Mouse (Mus musculus) forebrain, embryonic 15.5 days (tissue): ENCODE measurements around the gene Rims1. TPM values are rescaled to one million over a fixed set of nuclear protein-coding genes. Genes with fewer than 3 reads are reported as not detected.

Source experiments
- ATAC-seq: fragments of 200-750 bp; cut with Nextera tagmentation; replicated peaks from 2 replicates; pipeline ENCODE4 v1.8.0; 2017; ENCODE audit warnings: mild to moderate bottlenecking, moderate TSS enrichment, moderate library complexity
- H3K27ac ChIP-seq: fragments of 300-500 bp; sonication (generic); replicated peaks from 2 replicates; pipeline ENCODE4 v1.5.1; 2015; ENCODE audit warnings: mild to moderate bottlenecking, inconsistent platforms
- H3K27me3 ChIP-seq: fragments of 300-500 bp; sonication (generic); 2 replicates; pipeline ENCODE4 v1.6.1; 2015; ENCODE audit warnings: inconsistent platforms
- H3K36me3 ChIP-seq: fragments of 300-500 bp; sonication (generic); 2 replicates; pipeline ENCODE4 v1.6.1; 2015; ENCODE audit warnings: mild to moderate bottlenecking, inconsistent platforms
- H3K4me1 ChIP-seq: fragments of 300-500 bp; sonication (generic); 2 replicates; pipeline ENCODE4 v1.6.1; 2015; ENCODE audit warnings: inconsistent platforms
- H3K4me2 ChIP-seq: fragments of 300-500 bp; sonication (generic); replicated peaks from 2 replicates; pipeline ENCODE4 v1.6.1; 2015; ENCODE audit warnings: mild to moderate bottlenecking, inconsistent platforms
- H3K4me3 ChIP-seq: fragments of 300-500 bp; sonication (generic); 2 replicates; pipeline ENCODE4 v1.5.1; 2015; ENCODE audit warnings: mild to moderate bottlenecking, inconsistent platforms
- H3K9ac ChIP-seq: fragments of 300-500 bp; sonication (generic); replicated peaks from 2 replicates; pipeline ENCODE4 v1.6.1; 2015; ENCODE audit warnings: mild to moderate bottlenecking, inconsistent platforms
- H3K9me3 ChIP-seq: fragments of 300-500 bp; sonication (generic); 2 replicates; pipeline ENCODE4 v1.6.1; 2016; ENCODE audit warnings: inconsistent platforms
- WGBS: fragments of 180-500 bp; shearing (Covaris S2); methylation state at CpG from one replicate; pipeline ENCODE4 v1.1.7; 2015; ENCODE audit warnings: mixed read lengths; 5-methylcytosine and 5-hydroxymethylcytosine counted together
- polyA plus RNA-seq: library from polyadenylated mRNA; unstranded; fragments of >200 nt; fragmentation: Nextera tagmentation; extraction: Ambion mirVana; gene quantifications from 2 replicates; pipeline ENCODE4 v1.2.1, GENCODE M21; 2015

The Rims1 gene
- polyA plus RNA-seq, result 10.3 and 11.1 TPM in 2 replicates

GRCm38 (mm10) chr1:22805726-22806625, at the start of gene Rims1:
Gene Rims1, minus strand, starts transcription at chr1:22805994.
- Histone ChIP-seq H3K27ac (peak within 1 kb of the TSS; percentile 92), H3K4me3 (peak within 1 kb of the TSS; percentile 87), H3K27me3 (no peaks in the 10 kb centered on the region), H3K4me2 (peak within 1 kb of the TSS; percentile 64), H3K4me1 (peaks cover 29% of the 10 kb centered on the region), H3K9me3 (no peaks in the 10 kb centered on the region), H3K9ac (peak within 1 kb of the TSS; percentile 95), H3K36me3 (no peaks in the 10 kb centered on the region)
- peak; percentile 96 for ATAC-seq
- under 1% methylated on average over 54 of the region's 76 CpGs for WGBS

- no peaks in the 10 kb centered on the region for H3K27me3 ChIP-seq
These were observed 867 bp upstream of the Rims1 start for GRCm38 (mm10) chr1:22806626-22807096.

GRCm38 (mm10) chr1:22805025-22805725, 619 bp downstream of the Rims1 start:
- H3K9ac ChIP-seq, result peak overlapping the region; percentile 95
- peak overlapping the region; percentile 87 for H3K4me3 ChIP-seq
- H3K27ac ChIP-seq, result peak overlapping the region; percentile 92
- no peaks in the 10 kb centered on the region for H3K27me3 ChIP-seq
- peak; percentile 11; the same call in 1 of the 2 replicates for ATAC-seq
- peak overlapping the region; percentile 64 for H3K4me2 ChIP-seq
- no peaks in the 10 kb centered on the region for H3K9me3 ChIP-seq
- H3K36me3 ChIP-seq, result no peaks in the 10 kb centered on the region
- peaks cover 29% of the 10 kb centered on the region for H3K4me1 ChIP-seq
- 4% methylated on average over 15 of the region's 15 CpGs for WGBS

More at GRCm38 (mm10) chr1:22806626-22807096, 867 bp upstream of the Rims1 start:
- Histone ChIP-seq H3K9ac (peak overlapping the region; percentile 95; the same call in 1 of the 2 replicates), H3K36me3 (no peaks in the 10 kb centered on the region), H3K4me2 (peak overlapping the region; percentile 64), H3K4me3 (peak overlapping the region; percentile 87), H3K27ac (peak overlapping the region; percentile 92), H3K9me3 (no peaks in the 10 kb centered on the region), H3K4me1 (peaks cover 29% of the 10 kb centered on the region)
- ATAC-seq, result peak; percentile 1; the same call in 1 of the 2 replicates
- 20% methylated on average over 8 of the region's 8 CpGs for WGBS

- Histone ChIP-seq H3K36me3 (no peaks in the 10 kb centered on the region), H3K9ac (peak overlapping the region; percentile 95; the same call in 1 of the 2 replicates), H3K27me3 (no peaks in the 10 kb centered on the region), H3K4me3 (peak overlapping the region; percentile 87), H3K27ac (no peak overlapping the region), H3K9me3 (no peaks in the 10 kb centered on the region), H3K4me2 (peak overlapping the region; percentile 64), H3K4me1 (peaks cover 29% of the 10 kb centered on the region)
- no peak for ATAC-seq
- WGBS, result 84% methylated on average over 4 of the region's 4 CpGs
These were observed 1.5 kb downstream of the Rims1 start for GRCm38 (mm10) chr1:22804148-22804885.

- no peaks in the 10 kb centered on the region for H3K9me3 ChIP-seq
- no peaks in the 10 kb centered on the region for H3K36me3 ChIP-seq
- 84% methylated on average over 2 of the region's 2 CpGs for WGBS
- no peak overlapping the region for H3K4me3 ChIP-seq
- peaks cover 29% of the 10 kb centered on the region for H3K4me1 ChIP-seq
- no peak overlapping the region for H3K27ac ChIP-seq
- no peak for ATAC-seq
- no peak overlapping the region for H3K9ac ChIP-seq
- H3K4me2 ChIP-seq, result peak overlapping the region; percentile 64
- H3K27me3 ChIP-seq, result no peaks in the 10 kb centered on the region
These were observed 2.3 kb downstream of the Rims1 start for GRCm38 (mm10) chr1:22803471-22803870.

DNA sequence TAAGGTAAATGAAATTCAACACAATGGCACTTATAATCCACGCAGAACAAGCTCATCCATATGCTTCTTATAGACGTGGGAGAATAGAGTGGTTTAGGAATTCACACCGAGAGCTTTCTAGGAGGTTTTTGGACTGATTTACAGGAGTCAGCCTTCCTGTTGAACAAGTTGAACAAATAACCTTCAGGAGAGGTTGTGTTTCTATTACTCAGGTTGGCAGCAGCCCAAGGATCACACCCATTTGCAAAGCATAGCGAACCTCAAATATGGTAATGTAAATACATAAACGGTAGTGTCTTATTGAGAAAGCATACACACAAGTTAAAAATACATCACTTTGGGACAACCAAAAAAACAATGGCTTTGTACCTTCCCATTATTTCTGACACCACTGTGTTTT, 5.5 kb downstream of the Rims1 start:
- Histone ChIP-seq H3K9me3 (no peaks in the 10 kb centered on the region), H3K9ac (no peak overlapping the region), H3K4me3 (no peak overlapping the region), H3K4me2 (no peak overlapping the region), H3K36me3 (no peaks in the 10 kb centered on the region), H3K27ac (no peak overlapping the region), H3K27me3 (no peaks in the 10 kb centered on the region), H3K4me1 (peaks cover 24% of the 10 kb centered on the region)
- ATAC-seq, result no peak
- WGBS, result 88% methylated on average over 5 of the region's 5 CpGs

DNA sequence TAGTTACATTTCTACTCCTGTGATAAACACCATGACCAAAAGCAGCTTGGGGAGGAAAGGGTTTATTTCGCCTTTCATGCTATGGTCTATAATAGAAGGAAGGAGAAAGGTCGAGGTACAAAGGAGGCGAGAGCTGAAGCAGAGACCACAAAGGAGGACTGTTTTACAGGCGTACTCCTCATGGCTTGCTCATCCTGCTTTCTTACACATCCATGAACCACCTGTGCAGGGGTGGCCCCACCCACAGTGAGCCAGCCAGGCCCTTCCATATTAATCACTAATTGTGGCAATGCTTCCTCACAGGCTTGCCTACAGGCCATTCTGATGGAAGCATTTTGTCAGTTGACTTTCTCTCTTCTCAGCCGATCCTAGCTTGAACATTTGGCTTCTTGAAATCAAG, 8.7 kb downstream of the Rims1 start:
- 61% methylated on average over 5 of the region's 5 CpGs for WGBS
- Histone ChIP-seq H3K9ac (no peak overlapping the region), H3K4me3 (no peak overlapping the region), H3K27ac (no peak overlapping the region), H3K4me1 (no peaks in the 10 kb centered on the region), H3K27me3 (no peaks in the 10 kb centered on the region), H3K4me2 (no peak overlapping the region), H3K9me3 (no peaks in the 10 kb centered on the region), H3K36me3 (no peaks in the 10 kb centered on the region)
- no peak for ATAC-seq

DNA sequence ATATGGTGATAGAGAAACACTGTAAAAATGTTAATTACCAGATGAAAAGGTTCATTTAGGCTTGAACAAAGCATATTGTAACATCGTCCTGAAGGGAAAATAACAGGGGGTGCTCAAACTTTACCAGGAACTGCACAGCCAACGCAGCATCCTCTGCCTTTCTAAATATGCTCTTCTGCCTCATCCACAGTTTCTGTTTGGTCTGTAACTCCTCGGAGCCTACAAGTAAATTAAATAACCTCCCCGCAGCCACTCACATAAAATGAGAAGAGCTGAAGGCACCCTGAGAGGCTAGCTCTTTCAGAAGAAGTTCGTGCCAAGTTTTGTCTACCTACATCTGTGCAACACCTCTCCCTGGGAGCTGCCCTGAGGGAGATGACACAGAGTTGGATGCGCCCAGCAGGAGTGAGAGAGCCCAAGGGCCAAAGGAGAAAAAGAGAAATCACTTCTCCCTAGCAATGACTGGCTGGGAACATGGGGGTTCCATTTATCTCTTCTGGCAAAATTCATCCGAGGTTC, 16.3 kb downstream of the Rims1 start:
- H3K4me3 ChIP-seq, result no peak overlapping the region
- ATAC-seq, result no peak
- H3K36me3 ChIP-seq, result no peaks in the 10 kb centered on the region

DNA sequence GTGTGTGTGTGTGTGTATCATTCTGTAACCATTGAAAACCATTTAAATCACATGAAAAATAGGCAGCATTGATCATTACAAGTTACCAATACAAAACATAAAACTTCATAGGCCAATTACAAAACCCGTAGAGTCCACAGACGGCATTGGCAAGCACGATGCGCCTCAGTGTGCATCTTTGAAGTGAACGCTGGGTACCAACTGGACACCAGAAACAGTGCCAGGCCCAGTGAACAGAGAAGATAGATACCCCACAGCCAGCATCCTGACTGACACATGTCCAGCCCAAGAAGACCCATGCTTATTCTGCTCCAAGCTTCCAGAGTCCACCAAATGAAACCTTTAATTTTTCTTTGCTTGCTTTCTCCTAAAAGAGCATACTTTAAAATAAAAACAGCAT, 18.2 kb downstream of the Rims1 start:
- Histone ChIP-seq H3K9me3 (no peaks in the 10 kb centered on the region), H3K4me3 (no peak overlapping the region), H3K27me3 (no peaks in the 10 kb centered on the region), H3K27ac (no peak overlapping the region), H3K36me3 (no peaks in the 10 kb centered on the region), H3K9ac (no peak overlapping the region), H3K4me1 (peaks cover 2% of the 10 kb centered on the region; the same call in 1 of the 2 replicates), H3K4me2 (no peak overlapping the region)
- no peak for ATAC-seq
- WGBS, result 95% methylated on average over 5 of the region's 5 CpGs

More for the DNA sequence above, 16.3 kb downstream of the Rims1 start:
- Histone ChIP-seq H3K27me3 (no peaks in the 10 kb centered on the region), H3K27ac (no peak overlapping the region), H3K9ac (no peak overlapping the region), H3K4me2 (no peak overlapping the region), H3K4me1 (peaks cover 2% of the 10 kb centered on the region; the same call in 1 of the 2 replicates), H3K9me3 (no peaks in the 10 kb centered on the region)
- WGBS, result 18% methylated on average over 7 of the region's 7 CpGs

GRCm38 (mm10) chr1:22770530-22771254, 35.1 kb downstream of the Rims1 start:
- no peak for ATAC-seq
- Histone ChIP-seq H3K4me2 (no peak overlapping the region), H3K36me3 (no peaks in the 10 kb centered on the region), H3K9ac (no peak overlapping the region), H3K9me3 (no peaks in the 10 kb centered on the region), H3K4me1 (peaks cover 6% of the 10 kb centered on the region; the same call in 1 of the 2 replicates), H3K4me3 (no peak overlapping the region), H3K27me3 (no peaks in the 10 kb centered on the region), H3K27ac (no peak overlapping the region)
- 23% methylated on average over 7 of the region's 7 CpGs for WGBS

DNA sequence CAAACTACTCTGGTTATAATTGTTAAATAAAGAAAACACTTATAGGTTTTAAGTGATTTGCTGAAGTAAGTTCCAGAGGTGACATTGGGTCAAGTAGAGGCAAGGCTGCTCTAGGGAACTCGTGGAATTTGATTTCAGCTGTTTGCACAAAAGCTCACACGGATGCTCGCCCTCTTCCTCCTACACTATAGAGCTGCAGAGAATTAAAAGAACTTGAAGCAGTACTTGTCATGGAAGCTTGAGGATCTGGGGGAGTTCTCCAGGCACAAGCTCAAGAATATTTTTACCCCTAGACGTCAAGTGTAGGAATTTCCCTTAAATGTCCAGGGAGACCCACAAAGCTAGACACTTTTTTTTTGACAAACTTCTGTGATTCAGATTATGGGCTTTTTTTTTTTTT, 42.4 kb downstream of the Rims1 start:
- Histone ChIP-seq H3K36me3 (no peaks in the 10 kb centered on the region), H3K4me2 (no peak overlapping the region), H3K27ac (no peak overlapping the region), H3K9me3 (no peaks in the 10 kb centered on the region), H3K4me3 (no peak overlapping the region), H3K9ac (no peak overlapping the region), H3K27me3 (no peaks in the 10 kb centered on the region), H3K4me1 (no peaks in the 10 kb centered on the region)
- no peak for ATAC-seq
- WGBS, result 86% methylated on average over 4 of the region's 4 CpGs
